Mouse (Mus musculus) cortical plate, adult 2 months (tissue): Measurements from ENCODE around the gene Arhgap23. TPM values are rescaled to one million over a fixed set of nuclear protein-coding genes. Genes with fewer than 3 reads are reported as not detected.
A peak's percentile ranks its signal among the peaks of the same experiment; 100 is the strongest.

ENCODE experiments used
- H3K27ac ChIP-seq: fragments of 200-500 bp; 2 replicates; pipeline ENCODE4 v1.5.1; 2012; ENCODE audit warnings: low read length, control low read depth, inconsistent platforms; ENCODE audit not compliant: insufficient read depth
- H3K4me1 ChIP-seq: fragments of 200-500 bp; 2 replicates; pipeline ENCODE4 v1.6.1; 2011; ENCODE audit warnings: low read length; ENCODE audit not compliant: control insufficient read depth, insufficient read depth
- H3K4me3 ChIP-seq: fragments of 200-500 bp; 2 replicates; pipeline ENCODE4 v1.5.1; 2011; ENCODE audit warnings: mild to moderate bottlenecking, low read length, control low read depth; ENCODE audit not compliant: insufficient read depth
- CTCF ChIP-seq: fragments of 200-500 bp; IDR thresholded peaks from 2 replicates; pipeline ENCODE4 v1.5.1; 2011; ENCODE audit warnings: mild to moderate bottlenecking, control low read depth, low read length; ENCODE audit not compliant: insufficient read depth; ENCODE audit errors: extremely low read depth
- POLR2A ChIP-seq: fragments of 200-500 bp; IDR thresholded peaks from 2 replicates; pipeline ENCODE4 v1.6.1; 2011; ENCODE audit warnings: mild to moderate bottlenecking, low read length, control low read depth; ENCODE audit not compliant: insufficient read depth; ENCODE audit errors: extremely low read depth
- polyA plus RNA-seq: library from polyadenylated mRNA; depleted of rRNA; stranded (reverse); fragments of >200 nt; gene quantifications from 2 replicates; pipeline ENCODE4 v1.2.3, GENCODE M21; 2012

Gene Arhgap23
- polyA plus RNA-seq, 1 experiment = 71.5 TPM

- TF ChIP-seq CTCF (no peak), POLR2A (no peak)
- Histone ChIP-seq H3K4me3 (peak overlapping the region; percentile 63), H3K27ac (no peak overlapping the region), H3K4me1 (peaks cover 9% of the 10 kb centered on the region; the same call in 1 of the 2 replicates)
These were observed 36.3 kb downstream of the Arhgap23 start for GRCm38 (mm10) chr11:97451625-97452024.

- Histone ChIP-seq H3K4me3 (no peak overlapping the region), H3K4me1 (peaks cover 9% of the 10 kb centered on the region; the same call in 1 of the 2 replicates), H3K27ac (no peak overlapping the region)
- no peak for TF ChIP-seq POLR2A
- no peak for TF ChIP-seq CTCF
These were observed 41.8 kb downstream of the Arhgap23 start for GRCm38 (mm10) chr11:97457120-97457519.

GRCm38 (mm10) chr11:97461307-97461820 lies 46.0 kb downstream of the Arhgap23 start:
- no peaks in the 10 kb centered on the region; the same call in 1 of the 2 replicates for H3K4me1 ChIP-seq
- no peak for TF ChIP-seq CTCF
- no peak for TF ChIP-seq POLR2A
- H3K4me3 ChIP-seq = no peak overlapping the region
- no peak overlapping the region for H3K27ac ChIP-seq

- TF ChIP-seq CTCF = no peak
- TF ChIP-seq POLR2A = no peak
- Histone ChIP-seq H3K27ac (no peak overlapping the region), H3K4me1 (no peaks in the 10 kb centered on the region), H3K4me3 (no peak overlapping the region)
These were observed 47.2 kb downstream of the Arhgap23 start for GRCm38 (mm10) chr11:97462538-97462937.

GRCm38 (mm10) chr11:97463166-97463565 lies 47.8 kb downstream of the Arhgap23 start:
- Histone ChIP-seq H3K4me3 (no peak overlapping the region), H3K27ac (no peak overlapping the region), H3K4me1 (no peaks in the 10 kb centered on the region)
- no peak for TF ChIP-seq POLR2A
- TF ChIP-seq CTCF = no peak

- no peaks in the 10 kb centered on the region for H3K4me1 ChIP-seq
- H3K4me3 ChIP-seq = no peak overlapping the region
- H3K27ac ChIP-seq = no peak overlapping the region
- TF ChIP-seq CTCF (no peak), POLR2A (no peak)
These were observed 48.7 kb downstream of the Arhgap23 start for GRCm38 (mm10) chr11:97463991-97464390.

- TF ChIP-seq POLR2A (no peak), CTCF (no peak)
- no peak overlapping the region for H3K4me3 ChIP-seq
These were observed 50.6 kb downstream of the Arhgap23 start for GRCm38 (mm10) chr11:97465957-97466356.

GRCm38 (mm10) chr11:97466444-97467160 lies 51.3 kb downstream of the Arhgap23 start:
- Histone ChIP-seq H3K4me1 (no peaks in the 10 kb centered on the region), H3K4me3 (no peak overlapping the region), H3K27ac (no peak overlapping the region)
- TF ChIP-seq CTCF = no peak
- no peak for TF ChIP-seq POLR2A

More at GRCm38 (mm10) chr11:97465957-97466356, 50.6 kb downstream of the Arhgap23 start:
- Histone ChIP-seq H3K27ac (no peak overlapping the region), H3K4me1 (no peaks in the 10 kb centered on the region)

GRCm38 (mm10) chr11:97468639-97469287 lies 53.4 kb downstream of the Arhgap23 start:
- Histone ChIP-seq H3K4me1 (no peaks in the 10 kb centered on the region), H3K4me3 (no peak overlapping the region), H3K27ac (no peak overlapping the region)
- TF ChIP-seq POLR2A (no peak), CTCF (peak; percentile 94)
